Mouse (Mus musculus) cerebellum, adult 9-10 months (tissue): ENCODE results near the gene Gm49369.
"Not testable (repeated sequence)": the region's sequence is repeated elsewhere in the genome, so short reads cannot be mapped to it uniquely, and the experiment has no call there.

ENCODE experiments used
- DNase-seq: peaks from one replicate; pipeline ENCODE4 v3.0.0; 2022

Gm49369 gene

GRCm38 (mm10) chr7:142382567-142382966 is at the start of gene Gm49369:
Gm49369 (minus strand) TSS chr7:142382667.
- DNase-seq, result peak; percentile 19

- DNase-seq, result no peak
Observed at GRCm38 (mm10) chr7:142431106-142431505, 48.6 kb upstream of the Gm49369 start.

- no peak for DNase-seq
Observed at GRCm38 (mm10) chr7:142430160-142430678, 47.8 kb upstream of the Gm49369 start.

GRCm38 (mm10) chr7:142428213-142428612 is 45.7 kb upstream of the Gm49369 start:
- no peak for DNase-seq

- DNase-seq, result peak; percentile 45
Observed at GRCm38 (mm10) chr7:142425641-142426213, 43.3 kb upstream of the Gm49369 start.

- DNase-seq, result no peak
Observed at GRCm38 (mm10) chr7:142421826-142422225, 39.4 kb upstream of the Gm49369 start.

GRCm38 (mm10) chr7:142419887-142420286 is 37.4 kb upstream of the Gm49369 start:
- DNase-seq, result no peak

GRCm38 (mm10) chr7:142418679-142419078 is 36.2 kb upstream of the Gm49369 start:
- DNase-seq, result no peak

GRCm38 (mm10) chr7:142418027-142418426 is 35.6 kb upstream of the Gm49369 start:
- no peak for DNase-seq

GRCm38 (mm10) chr7:142416225-142416624 is 33.8 kb upstream of the Gm49369 start:
- no peak for DNase-seq

GRCm38 (mm10) chr7:142415314-142415713 is 32.8 kb upstream of the Gm49369 start:
- DNase-seq, result no peak

GRCm38 (mm10) chr7:142413285-142413684 is 30.8 kb upstream of the Gm49369 start:
- DNase-seq, result no peak

- DNase-seq, result no peak
Observed at GRCm38 (mm10) chr7:142409603-142410002, 27.1 kb upstream of the Gm49369 start.

GRCm38 (mm10) chr7:142408686-142409085 is 26.2 kb upstream of the Gm49369 start:
- no peak for DNase-seq

GRCm38 (mm10) chr7:142407935-142408334 is 25.5 kb upstream of the Gm49369 start:
- DNase-seq, result no peak

- DNase-seq, result not testable (repeated sequence)
Observed at GRCm38 (mm10) chr7:142405134-142405533, 22.7 kb upstream of the Gm49369 start.

- no peak for DNase-seq
Observed at GRCm38 (mm10) chr7:142403591-142403990, 21.1 kb upstream of the Gm49369 start.

- no peak for DNase-seq
Observed at GRCm38 (mm10) chr7:142400750-142401142, 18.3 kb upstream of the Gm49369 start.

- no peak for DNase-seq
Observed at GRCm38 (mm10) chr7:142400112-142400749, 17.8 kb upstream of the Gm49369 start.

GRCm38 (mm10) chr7:142399250-142399649 is 16.8 kb upstream of the Gm49369 start:
- DNase-seq, result no peak

GRCm38 (mm10) chr7:142398052-142398451 is 15.6 kb upstream of the Gm49369 start:
- no peak for DNase-seq

- no peak for DNase-seq
Observed at GRCm38 (mm10) chr7:142396611-142397010, 14.1 kb upstream of the Gm49369 start.

GRCm38 (mm10) chr7:142395472-142395871 is 13.0 kb upstream of the Gm49369 start:
- DNase-seq, result no peak
